Mouse (Mus musculus): ENCODE data around the gene Usp16.
"Not testable (repeated sequence)": the region's sequence is repeated elsewhere in the genome, so short reads cannot be mapped to it uniquely, and the experiment has no call there.

Gene Usp16

DNA sequence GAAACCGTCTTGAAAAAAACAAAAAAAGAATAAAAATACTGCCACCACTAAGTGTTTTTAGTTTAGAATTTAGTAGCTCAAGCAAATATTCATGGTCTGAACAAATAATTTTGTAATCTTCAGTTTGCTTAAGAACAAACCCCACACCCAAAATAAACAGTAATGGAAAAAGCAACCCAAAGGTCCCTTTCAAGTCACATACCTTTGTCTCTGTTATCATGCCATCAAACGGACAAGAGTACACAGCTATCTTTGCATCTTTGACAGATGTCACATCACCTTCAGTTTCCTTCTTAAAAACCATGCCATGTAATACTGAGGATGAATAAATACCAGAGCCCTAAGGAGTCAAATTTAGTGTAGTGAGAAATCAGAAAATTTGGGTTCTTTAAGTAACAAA, 34.1 kb downstream of the Usp16 start:
- DNase-seq: no peak

- DNase-seq: not testable (repeated sequence)
These were observed 37.8 kb downstream of the Usp16 start for GRCm38 (mm10) chr16:87492191-87492792.

DNA sequence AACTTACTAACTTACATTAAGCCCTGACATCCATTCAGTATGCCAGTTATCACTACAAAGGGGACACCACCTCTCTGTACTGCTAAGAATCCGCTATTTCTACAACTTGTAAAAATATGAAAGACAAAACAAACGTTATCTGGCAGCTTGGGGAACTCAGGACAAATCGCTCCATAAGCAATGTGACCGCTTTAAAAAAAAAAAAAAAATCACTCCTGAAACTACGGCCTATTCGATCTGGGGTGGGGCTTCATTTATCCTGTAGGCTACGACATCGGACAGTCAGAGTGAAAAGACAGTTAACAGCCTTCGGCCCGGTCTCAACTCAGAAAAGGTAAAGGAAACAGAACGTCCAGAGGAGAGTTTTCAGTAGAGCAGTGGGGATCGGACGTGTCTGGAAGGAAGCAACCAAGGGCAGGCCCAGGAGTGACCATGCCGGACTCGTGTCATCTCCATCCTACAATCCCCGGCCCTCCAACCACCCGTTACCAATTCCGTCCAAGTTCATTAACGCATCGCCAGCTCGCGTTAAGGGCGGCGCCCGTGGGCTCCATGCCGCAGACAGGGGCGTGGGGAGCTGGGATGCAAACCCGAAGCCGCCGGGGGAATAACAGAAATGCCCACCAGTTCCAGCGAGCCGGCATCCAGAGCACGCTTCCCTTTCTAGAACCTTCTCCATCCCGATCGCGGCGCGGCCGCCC, 40.6 kb downstream of the Usp16 start:
- DNase-seq: no peak

GRCm38 (mm10) chr16:87495716-87496447, 41.4 kb downstream of the Usp16 start, which contains the start of gene Cct8:
Gene Cct8, minus strand, starts transcription at chr16:87495873.
- peak; percentile 97 for DNase-seq

- no peak for DNase-seq
These were observed 42.2 kb downstream of the Usp16 start for GRCm38 (mm10) chr16:87496728-87497127.

- no peak for DNase-seq
These were observed 42.7 kb downstream of the Usp16 start for GRCm38 (mm10) chr16:87497171-87497570.

GRCm38 (mm10) chr16:87499556-87499955, 45.1 kb downstream of the Usp16 start:
- no peak for DNase-seq

DNA sequence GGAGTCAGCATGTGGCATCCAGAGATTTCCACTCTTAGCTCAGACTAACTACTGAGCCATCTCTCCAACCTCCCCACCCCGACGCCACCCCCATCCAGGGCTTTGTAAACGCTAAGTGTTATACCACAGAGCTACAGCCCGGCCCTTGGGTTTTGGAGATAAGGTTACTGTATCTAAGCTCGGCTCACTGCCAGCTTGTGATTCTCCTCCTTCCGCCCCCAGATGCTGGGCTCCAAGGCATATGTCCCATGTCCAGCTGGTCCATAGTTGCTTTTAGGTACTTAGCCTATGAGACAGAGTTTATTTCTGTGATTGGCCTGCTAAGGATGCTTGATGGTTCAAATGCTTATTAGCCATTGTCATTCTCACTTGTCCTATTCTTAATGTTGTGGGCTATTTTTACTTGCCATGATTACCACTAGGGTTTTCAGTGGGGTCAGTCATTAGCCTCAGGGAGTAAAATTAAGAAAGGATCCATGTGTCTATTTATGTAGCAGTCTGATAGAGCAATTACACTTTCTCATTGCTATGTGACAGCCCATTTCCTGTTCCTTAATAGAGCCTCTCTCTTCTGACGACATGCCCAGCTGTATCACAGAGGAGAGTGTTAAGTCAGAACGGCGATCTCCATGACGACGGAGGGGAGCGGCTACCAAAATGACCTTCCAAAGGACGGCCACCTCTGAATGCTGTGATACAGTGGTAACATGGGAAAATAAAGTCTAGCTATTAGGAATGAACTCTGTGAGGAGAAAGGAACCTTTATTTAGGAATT, 47.0 kb downstream of the Usp16 start:
- DNase-seq: no peak

GRCm38 (mm10) chr16:87511706-87512105, 57.2 kb downstream of the Usp16 start:
- no peak for DNase-seq

DNA sequence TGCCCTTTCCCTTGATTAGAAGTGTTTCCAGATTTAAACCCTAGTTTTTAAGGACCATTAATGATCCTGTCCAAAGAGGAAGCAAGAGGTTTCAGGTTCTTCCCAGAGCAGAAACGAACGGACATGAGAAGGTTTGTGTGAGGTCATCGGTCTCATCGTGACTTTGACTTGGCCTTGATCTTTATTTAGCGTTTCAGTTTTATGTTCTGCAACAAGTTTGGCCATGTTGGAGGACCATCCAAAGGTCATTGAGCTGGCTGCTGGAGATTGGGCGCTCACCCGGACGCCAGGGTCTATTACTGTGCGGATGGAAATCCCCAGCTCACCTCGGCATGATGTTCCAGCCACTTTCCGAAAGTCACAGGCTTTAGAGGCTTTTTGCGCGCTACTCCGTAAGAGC, 57.8 kb downstream of the Usp16 start:
- DNase-seq: no peak

- DNase-seq: no peak
These were observed 69.7 kb downstream of the Usp16 start for GRCm38 (mm10) chr16:87524228-87524627.

- DNase-seq: no peak
These were observed 73.2 kb downstream of the Usp16 start for GRCm38 (mm10) chr16:87527553-87528249.

GRCm38 (mm10) chr16:87528755-87529154, 74.3 kb downstream of the Usp16 start:
- no peak for DNase-seq
